20 mouse cellular contexts compared by ENCODE assay signal in the genomic region with DNA sequence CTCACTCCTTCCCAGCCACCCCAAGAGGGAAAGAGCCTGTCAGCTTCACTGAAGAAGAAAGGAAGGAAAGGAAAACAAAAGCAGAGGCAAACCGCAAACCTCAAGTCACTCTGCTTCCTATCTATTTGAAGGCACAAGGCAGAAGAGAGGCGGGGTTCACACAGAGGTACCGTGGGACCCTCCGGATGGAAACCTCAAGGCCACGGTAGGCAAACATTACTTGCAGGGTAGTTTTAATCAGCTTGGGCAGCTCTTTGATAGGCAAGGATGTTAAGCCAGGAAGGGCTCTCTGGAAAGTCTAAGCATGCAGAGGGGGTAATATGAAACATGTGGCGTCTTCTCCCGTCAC.
DNase-seq lines count a peak whose midpoint lies in the region; ATAC-seq lines count a peak whose summit lies in the region.
"Had no signal": no experiment of that assay in that cellular context is flagged by ENCODE, and none has a peak within 500 bp of the region (broad histone marks: within the 10 kb centered on the region; RNA-seq: fewer than 3 reads in every experiment).

No protein-coding gene starts in this region.

- H3K9ac ChIP-seq in midbrain, embryonic 11.5 days (ENCODE audit: low read length), result no peak overlapping the region
- H3K9ac ChIP-seq in embryonic facial prominence, embryonic 14.5 days (ENCODE audit: low read depth, low read length), result no peak overlapping the region
- H3K9ac ChIP-seq in midbrain, embryonic 16.5 days (ENCODE audit: low read depth, low read length), result no peak overlapping the region
- H3K9ac ChIP-seq: heart, embryonic 13.5 days; limb, embryonic 12.5 days; neural tube, embryonic 12.5 days had no signal

- no peaks in the 10 kb centered on the region for H3K36me3 ChIP-seq in midbrain, embryonic 10.5 days
- H3K36me3 ChIP-seq in midbrain, embryonic 11.5 days (ENCODE audit: control insufficient read depth, insufficient read depth, low read length), result no peaks in the 10 kb centered on the region
- no peaks in the 10 kb centered on the region for H3K36me3 ChIP-seq in embryonic facial prominence, embryonic 14.5 days (ENCODE audit: control insufficient read depth, insufficient read depth, low read length)
- H3K36me3 ChIP-seq in midbrain, embryonic 16.5 days (ENCODE audit: control insufficient read depth, insufficient read depth, low read length), result no peaks in the 10 kb centered on the region
- H3K36me3 ChIP-seq: heart, embryonic 13.5 days; limb, embryonic 12.5 days; neural tube, embryonic 12.5 days had no signal

- H3K4me3 ChIP-seq in midbrain, embryonic 10.5 days, result no peak overlapping the region
- H3K4me3 ChIP-seq in midbrain, embryonic 11.5 days (ENCODE audit: low read depth, low read length), result no peak overlapping the region
- no peak overlapping the region for H3K4me3 ChIP-seq in embryonic facial prominence, embryonic 14.5 days (ENCODE audit: low read depth, low read length)
- H3K4me3 ChIP-seq in midbrain, embryonic 16.5 days (ENCODE audit: low read depth, low read length), result no peak overlapping the region
- H3K4me3 ChIP-seq: heart, embryonic 13.5 days; hindbrain, embryonic 10.5 days; limb, embryonic 12.5 days; megakaryocyte, embryonic 14.5 days; neural tube, embryonic 12.5 days had no signal

- 72% methylated on average over 7 of the region's 7 CpGs for WGBS in midbrain, embryonic 10.5 days
- WGBS in midbrain, embryonic 11.5 days, result 73% methylated on average over 7 of the region's 7 CpGs
- WGBS in embryonic facial prominence, embryonic 14.5 days, result 23% methylated on average over 7 of the region's 7 CpGs
- 58% methylated on average over 7 of the region's 7 CpGs for WGBS in midbrain, embryonic 16.5 days

- H3K27me3 ChIP-seq in midbrain, embryonic 10.5 days (ENCODE audit: low read depth, poor library complexity, severe bottlenecking), result no peaks in the 10 kb centered on the region
- no peaks in the 10 kb centered on the region for H3K27me3 ChIP-seq in midbrain, embryonic 11.5 days (ENCODE audit: control insufficient read depth, insufficient read depth, low read length)
- peaks cover 5% of the 10 kb centered on the region; the same call in 1 of the 2 replicates for H3K27me3 ChIP-seq in embryonic facial prominence, embryonic 14.5 days (replicated peaks; ENCODE audit: control insufficient read depth, insufficient read depth, low read length)
- no peaks in the 10 kb centered on the region for H3K27me3 ChIP-seq in midbrain, embryonic 16.5 days (ENCODE audit: control insufficient read depth, insufficient read depth, low read depth, low read length)
- H3K27me3 ChIP-seq: limb, embryonic 12.5 days; neural tube, embryonic 12.5 days had no signal

- no peaks in the 10 kb centered on the region for H3K9me3 ChIP-seq in midbrain, embryonic 10.5 days (replicated peaks)
- H3K9me3 ChIP-seq in midbrain, embryonic 11.5 days (ENCODE audit: control insufficient read depth, low read length), result no peaks in the 10 kb centered on the region
- H3K9me3 ChIP-seq in embryonic facial prominence, embryonic 14.5 days (ENCODE audit: control insufficient read depth, low read length), result no peaks in the 10 kb centered on the region
- H3K9me3 ChIP-seq in midbrain, embryonic 16.5 days (replicated peaks; ENCODE audit: control insufficient read depth, low read length, poor library complexity, severe bottlenecking), result no peaks in the 10 kb centered on the region
- H3K9me3 ChIP-seq: hindbrain, embryonic 10.5 days; limb, embryonic 12.5 days; neural tube, embryonic 12.5 days had no signal

- H3K4me1 ChIP-seq in midbrain, embryonic 10.5 days, result no peaks in the 10 kb centered on the region
- no peaks in the 10 kb centered on the region for H3K4me1 ChIP-seq in midbrain, embryonic 11.5 days (ENCODE audit: control insufficient read depth, insufficient read depth, low read length)
- H3K4me1 ChIP-seq in embryonic facial prominence, embryonic 14.5 days (ENCODE audit: control insufficient read depth, insufficient read depth, low read length), result peaks cover 15% of the 10 kb centered on the region
- peaks cover 7% of the 10 kb centered on the region; the same call in 1 of the 2 replicates for H3K4me1 ChIP-seq in midbrain, embryonic 16.5 days (ENCODE audit: control insufficient read depth, insufficient read depth, low read length)
- H3K4me1 ChIP-seq: neural tube, embryonic 12.5 days had no signal

- no peak for DNase-seq in midbrain, embryonic 10.5 days (ENCODE audit: low spot score)
- no peak for DNase-seq in midbrain, embryonic 11.5 days (ENCODE audit: low spot score, missing footprints)
- DNase-seq in embryonic facial prominence, embryonic 14.5 days (ENCODE audit: low spot score), result peak; percentile 51
- DNase-seq in thymus, postnatal 36 days, result peak; percentile 27 to 39
- no peak for DNase-seq in lung, postnatal 14 days
- no peak for DNase-seq in left cerebral cortex, adult 18-20 months (ENCODE audit: low spot score in 2 of 2)
- DNase-seq in c-Kit-positive CD71-positive TER-119-positive erythroid progenitor cells, embryonic 14.5 days (ENCODE audit: low spot score), result no peak
- DNase-seq: cerebellum, adult 8-10 months; gastrocnemius, postnatal 25 days; kidney, postnatal 25 days; layer of hippocampus, postnatal 36 days; lung, adult 18-20 months had no signal

- H3K4me2 ChIP-seq in midbrain, embryonic 11.5 days, result no peak overlapping the region
- no peak overlapping the region for H3K4me2 ChIP-seq in embryonic facial prominence, embryonic 14.5 days (ENCODE audit: low read depth, low read length)
- H3K4me2 ChIP-seq in midbrain, embryonic 16.5 days (ENCODE audit: low read length), result no peak overlapping the region
- H3K4me2 ChIP-seq: heart, embryonic 13.5 days; limb, embryonic 12.5 days; neural tube, embryonic 12.5 days had no signal

- H3K27ac ChIP-seq in midbrain, embryonic 10.5 days (replicated peaks), result peak overlapping the region; percentile 28; the same call in 1 of the 2 replicates
- H3K27ac ChIP-seq in midbrain, embryonic 11.5 days (ENCODE audit: low read depth, low read length), result no peak overlapping the region
- H3K27ac ChIP-seq in embryonic facial prominence, embryonic 14.5 days (replicated peaks; ENCODE audit: low read depth, low read length), result no peak overlapping the region
- H3K27ac ChIP-seq in midbrain, embryonic 16.5 days (ENCODE audit: low read length), result peak overlapping the region; percentile 48
- H3K27ac ChIP-seq: heart, embryonic 13.5 days; hindbrain, embryonic 10.5 days; limb, embryonic 12.5 days; neural tube, embryonic 12.5 days had no signal

- no peak for ATAC-seq in midbrain, embryonic 11.5 days (ENCODE audit: low FRiP score)
- no peak for ATAC-seq in embryonic facial prominence, embryonic 14.5 days (ENCODE audit: low read depth)
- peak; percentile 39; the same call in 1 of the 2 replicates for ATAC-seq in midbrain, embryonic 16.5 days
- ATAC-seq: forebrain, embryonic 16.5 days; intestine, embryonic 16.5 days had no signal

Comparison
In these comparisons a context has a peak if more than half of its experiments do, and no peak if none do; other contexts are left out.
1. H3K27ac ChIP-seq: peak in midbrain, embryonic 10.5 days (single experiment) and midbrain, embryonic 16.5 days (single experiment); none in midbrain, embryonic 11.5 days (single experiment) and embryonic facial prominence, embryonic 14.5 days (single experiment).
2. DNase-seq: peak in embryonic facial prominence, embryonic 14.5 days (single experiment) and thymus, postnatal 36 days (2 of 2); none in midbrain, embryonic 10.5 days (single experiment), midbrain, embryonic 11.5 days (single experiment), lung, postnatal 14 days (single experiment), left cerebral cortex, adult 18-20 months (0 of 2) and c-Kit-positive CD71-positive TER-119-positive erythroid progenitor cells, embryonic 14.5 days (single experiment).